Mouse (Mus musculus): ENCODE data around the gene Megf11. TPM values are rescaled to one million over a fixed set of nuclear protein-coding genes. Genes with fewer than 3 reads are reported as not detected.

Gene Megf11
- polyA plus RNA-seq, 1 experiment = 0.67 TPM

GRCm38 (mm10) chr9:64420471-64420870 lies 35.0 kb downstream of the Megf11 start:
- TF ChIP-seq CTCF (IDR thresholded peaks at IDR 0.05; ENCODE audit: insufficient read depth, low read length) (no peak), POLR2A (IDR thresholded peaks at IDR 0.05; ENCODE audit: borderline replicate concordance, extremely low read depth, low read depth, low read length) (no peak)
- DNase-seq = no peak
- no peaks in the 10 kb centered on the region for H3K4me1 ChIP-seq (ENCODE audit: control insufficient read depth, insufficient read depth, low read length)
- H3K4me3 ChIP-seq (replicated peaks; ENCODE audit: extremely low read depth, low read depth, low read length) = no peak overlapping the region
- 71% methylated on average over 3 of the region's 3 CpGs for WGBS

DNA sequence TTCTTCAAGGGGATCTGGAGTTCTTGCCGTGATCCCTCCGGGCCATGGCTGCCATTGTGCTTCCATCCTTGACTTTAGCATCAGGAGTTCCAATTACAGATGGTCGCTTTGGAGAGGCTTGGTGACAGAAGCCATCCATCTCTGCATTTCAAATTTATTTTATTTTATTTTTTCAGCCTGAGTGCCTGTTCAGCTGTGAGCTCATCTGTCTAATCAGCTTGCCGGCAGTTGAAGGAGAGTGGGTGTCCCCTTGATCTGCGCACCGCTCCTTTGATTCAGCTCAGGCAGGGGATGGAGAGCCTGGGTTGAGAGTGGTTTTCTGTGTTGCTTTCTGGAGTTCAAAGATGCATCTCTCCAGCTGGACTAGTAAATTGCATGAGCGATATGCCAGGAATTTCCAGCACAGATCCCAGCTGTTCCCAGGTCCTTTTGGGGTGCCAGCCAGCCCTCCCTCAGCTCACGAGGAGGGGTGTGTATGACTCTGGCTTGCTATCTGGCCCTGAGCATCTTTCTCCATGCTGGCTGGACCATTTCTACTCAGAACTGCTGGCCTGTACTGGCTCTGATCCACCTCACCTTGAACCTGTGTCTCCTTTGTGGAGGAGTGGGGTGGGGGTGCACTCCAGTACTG lies 36.7 kb downstream of the Megf11 start:
- TF ChIP-seq POLR2A (IDR thresholded peaks at IDR 0.05; ENCODE audit: borderline replicate concordance, extremely low read depth, low read depth, low read length) = no peak
- no peak for TF ChIP-seq CTCF (IDR thresholded peaks at IDR 0.05; ENCODE audit: insufficient read depth, low read length)

GRCm38 (mm10) chr9:64423912-64424311 lies 38.5 kb downstream of the Megf11 start:
- WGBS = 90% methylated on average over 1 of the region's 1 CpGs
- no peak for DNase-seq
- no peak for TF ChIP-seq POLR2A (IDR thresholded peaks at IDR 0.05; ENCODE audit: borderline replicate concordance, extremely low read depth, low read depth, low read length)
- no peak for TF ChIP-seq CTCF (IDR thresholded peaks at IDR 0.05; ENCODE audit: insufficient read depth, low read length)
- no peaks in the 10 kb centered on the region for H3K4me1 ChIP-seq (ENCODE audit: control insufficient read depth, insufficient read depth, low read length)
- H3K4me3 ChIP-seq (replicated peaks; ENCODE audit: extremely low read depth, low read depth, low read length) = no peak overlapping the region

More for the DNA sequence above, 36.7 kb downstream of the Megf11 start:
- Histone ChIP-seq H3K4me1 (ENCODE audit: control insufficient read depth, insufficient read depth, low read length) (no peaks in the 10 kb centered on the region), H3K4me3 (replicated peaks; ENCODE audit: extremely low read depth, low read depth, low read length) (no peak overlapping the region)
- no peak for DNase-seq
- WGBS = 73% methylated on average over 8 of the region's 8 CpGs

DNA sequence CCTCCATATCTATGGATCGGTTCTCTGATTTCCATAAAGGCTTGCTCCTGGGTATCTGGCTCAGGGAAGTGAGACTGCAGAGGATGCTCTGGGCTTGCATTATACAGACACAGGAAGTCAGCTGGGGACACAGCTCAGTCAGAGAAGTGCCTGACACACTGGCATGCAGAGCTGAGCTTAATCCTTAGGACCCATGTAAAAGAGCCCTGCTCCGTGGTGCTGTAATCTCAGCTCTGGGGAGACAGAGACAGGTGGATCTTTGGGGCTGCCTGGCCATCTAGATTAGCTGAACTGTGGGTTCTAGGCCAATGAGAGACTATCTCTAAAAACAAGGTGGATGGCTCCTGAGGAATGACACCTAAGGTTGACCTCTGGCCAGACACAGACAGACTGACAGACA lies 50.7 kb downstream of the Megf11 start:
- WGBS = 72% methylated on average over 2 of the region's 2 CpGs
- no peak for TF ChIP-seq POLR2A (IDR thresholded peaks at IDR 0.05; ENCODE audit: borderline replicate concordance, extremely low read depth, low read depth, low read length)
- no peak for TF ChIP-seq CTCF (IDR thresholded peaks at IDR 0.05; ENCODE audit: insufficient read depth, low read length)

DNA sequence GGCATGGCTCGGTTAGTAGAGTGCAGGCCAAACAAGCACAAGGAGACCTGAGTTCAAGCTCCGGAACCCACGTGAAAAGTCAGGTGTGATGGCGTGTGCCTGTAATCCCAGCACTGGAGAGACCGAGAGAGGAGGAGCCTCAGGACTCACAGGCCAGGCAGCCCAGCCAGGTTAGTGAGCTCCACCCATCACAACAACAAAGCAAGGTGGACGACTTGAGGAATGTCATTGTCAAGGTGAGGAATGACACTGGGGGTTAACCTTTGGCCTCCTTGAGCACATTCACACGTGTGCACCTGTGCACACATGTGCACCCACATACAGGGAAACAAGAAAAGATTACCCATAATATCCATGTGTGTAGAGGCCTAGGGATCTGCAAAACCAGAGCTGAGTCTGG lies 54.7 kb downstream of the Megf11 start:
- no peak overlapping the region for H3K4me3 ChIP-seq (replicated peaks; ENCODE audit: extremely low read depth, low read depth, low read length)
- no peak for DNase-seq
- no peaks in the 10 kb centered on the region for H3K4me1 ChIP-seq (ENCODE audit: control insufficient read depth, insufficient read depth, low read length)
- 73% methylated on average over 7 of the region's 7 CpGs for WGBS
- TF ChIP-seq POLR2A (IDR thresholded peaks at IDR 0.05; ENCODE audit: borderline replicate concordance, extremely low read depth, low read depth, low read length) (no peak), CTCF (IDR thresholded peaks at IDR 0.05; ENCODE audit: insufficient read depth, low read length) (no peak)

More for the DNA sequence above, 50.7 kb downstream of the Megf11 start:
- no peak overlapping the region for H3K4me3 ChIP-seq (replicated peaks; ENCODE audit: extremely low read depth, low read depth, low read length)
- H3K4me1 ChIP-seq (ENCODE audit: control insufficient read depth, insufficient read depth, low read length) = no peaks in the 10 kb centered on the region
- no peak for DNase-seq

GRCm38 (mm10) chr9:64445981-64446380 lies 60.6 kb downstream of the Megf11 start:
- 95% methylated on average over 1 of the region's 1 CpGs for WGBS
- Histone ChIP-seq H3K4me1 (ENCODE audit: control insufficient read depth, insufficient read depth, low read length) (no peaks in the 10 kb centered on the region), H3K4me3 (replicated peaks; ENCODE audit: extremely low read depth, low read depth, low read length) (no peak overlapping the region)
- no peak for DNase-seq
- no peak for TF ChIP-seq POLR2A (IDR thresholded peaks at IDR 0.05; ENCODE audit: borderline replicate concordance, extremely low read depth, low read depth, low read length)
- no peak for TF ChIP-seq CTCF (IDR thresholded peaks at IDR 0.05; ENCODE audit: insufficient read depth, low read length)

GRCm38 (mm10) chr9:64447070-64447469 lies 61.6 kb downstream of the Megf11 start:
- no peak for DNase-seq
- no peak overlapping the region for H3K4me3 ChIP-seq (replicated peaks; ENCODE audit: extremely low read depth, low read depth, low read length)
- TF ChIP-seq POLR2A (IDR thresholded peaks at IDR 0.05; ENCODE audit: borderline replicate concordance, extremely low read depth, low read depth, low read length) (no peak), CTCF (IDR thresholded peaks at IDR 0.05; ENCODE audit: insufficient read depth, low read length) (no peak)
- WGBS = 24% methylated on average over 6 of the region's 6 CpGs
- no peaks in the 10 kb centered on the region for H3K4me1 ChIP-seq (ENCODE audit: control insufficient read depth, insufficient read depth, low read length)

DNA sequence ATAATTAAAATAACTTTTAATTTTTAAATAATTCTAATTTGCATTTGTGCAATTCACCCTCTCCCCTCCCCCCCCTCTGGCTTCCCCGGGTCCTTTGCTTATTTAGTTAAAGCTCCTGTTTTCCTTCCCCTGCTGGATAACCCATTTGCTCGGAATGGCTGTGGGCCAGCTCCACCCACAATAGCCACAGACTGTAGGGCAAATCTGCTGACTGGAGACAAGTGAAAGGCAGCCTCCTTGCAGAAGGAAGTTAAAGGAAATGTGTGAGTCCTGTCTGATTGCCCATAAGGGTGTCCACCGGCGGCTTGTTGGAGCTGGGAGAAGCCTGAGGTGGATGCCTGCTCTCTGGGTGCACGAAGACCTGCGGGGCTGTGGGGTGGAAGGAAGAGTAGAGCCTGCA lies 62.1 kb downstream of the Megf11 start:
- TF ChIP-seq POLR2A (IDR thresholded peaks at IDR 0.05; ENCODE audit: borderline replicate concordance, extremely low read depth, low read depth, low read length) (no peak), CTCF (IDR thresholded peaks at IDR 0.05; ENCODE audit: insufficient read depth, low read length) (no peak)
- no peak for DNase-seq
- H3K4me3 ChIP-seq (replicated peaks; ENCODE audit: extremely low read depth, low read depth, low read length) = no peak overlapping the region
- 9% methylated on average over 6 of the region's 6 CpGs for WGBS
- H3K4me1 ChIP-seq (ENCODE audit: control insufficient read depth, insufficient read depth, low read length) = no peaks in the 10 kb centered on the region

- TF ChIP-seq CTCF (IDR thresholded peaks at IDR 0.05; ENCODE audit: insufficient read depth, low read length) (no peak), POLR2A (IDR thresholded peaks at IDR 0.05; ENCODE audit: borderline replicate concordance, extremely low read depth, low read depth, low read length) (no peak)
- no peak overlapping the region for H3K4me3 ChIP-seq (replicated peaks; ENCODE audit: extremely low read depth, low read depth, low read length)
- no peak for DNase-seq
- WGBS = 55% methylated on average over 5 of the region's 5 CpGs
- H3K4me1 ChIP-seq (ENCODE audit: control insufficient read depth, insufficient read depth, low read length) = no peaks in the 10 kb centered on the region
Measured at GRCm38 (mm10) chr9:64452769-64453168, 67.3 kb downstream of the Megf11 start.

- H3K4me3 ChIP-seq (replicated peaks; ENCODE audit: extremely low read depth, low read depth, low read length) = no peak overlapping the region
- 84% methylated on average over 4 of the region's 4 CpGs for WGBS
- DNase-seq = no peak
- TF ChIP-seq CTCF (IDR thresholded peaks at IDR 0.05; ENCODE audit: insufficient read depth, low read length) = no peak
- no peak for TF ChIP-seq POLR2A (IDR thresholded peaks at IDR 0.05; ENCODE audit: borderline replicate concordance, extremely low read depth, low read depth, low read length)
- H3K4me1 ChIP-seq (ENCODE audit: control insufficient read depth, insufficient read depth, low read length) = no peaks in the 10 kb centered on the region
Measured at GRCm38 (mm10) chr9:64454196-64454595, 68.8 kb downstream of the Megf11 start.
